Mouse (Mus musculus) retina, embryonic 14.5 days (tissue): ENCODE measurements at regions not wholly inside any gene's neighbourhood (a gene's known extent, or its start where the extent isn't known, plus 50 kb on each side); places are given as distances from the start of the nearest gene placed in this dataset.

Experiments
- DNase-seq: peaks from one replicate; pipeline ENCODE4 v3.0.0-alpha.2; 2015; ENCODE audit warnings: low spot score

- DNase-seq = no peak
Measured at GRCm38 (mm10) chr1:189085245-189085644, 77.6 kb upstream of the Kctd3 start.

- no peak for DNase-seq
Measured at GRCm38 (mm10) chr1:189081267-189081666, 73.6 kb upstream of the Kctd3 start.

- DNase-seq = peak; percentile 65
Measured at GRCm38 (mm10) chr1:189080797-189081196, 73.2 kb upstream of the Kctd3 start.

- peak; percentile 44 for DNase-seq
Measured at GRCm38 (mm10) chr1:189079451-189080410, 72.1 kb upstream of the Kctd3 start.

DNA sequence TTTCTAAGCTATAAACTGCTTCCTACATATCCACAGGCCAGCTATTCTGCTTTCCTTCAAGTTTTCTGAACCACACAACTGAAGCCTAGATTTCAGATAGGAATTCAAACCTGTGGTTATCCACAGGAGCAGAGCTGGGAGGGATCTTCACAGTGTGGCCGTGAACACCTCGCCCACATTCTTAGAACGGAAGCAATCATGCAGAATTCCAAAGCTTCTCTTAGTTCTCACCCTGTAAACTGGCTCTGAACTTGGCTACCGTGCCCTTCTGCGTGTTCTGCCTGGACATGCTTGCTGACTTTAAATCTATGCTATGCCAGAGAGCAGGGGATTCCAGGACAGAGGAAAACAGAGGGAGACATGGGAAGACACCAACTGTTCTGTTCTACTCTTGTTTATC is 70.2 kb upstream of the Kctd3 start:
- DNase-seq = no peak

- no peak for DNase-seq
Measured at GRCm38 (mm10) chr1:189076276-189076675, 68.6 kb upstream of the Kctd3 start.

- DNase-seq = no peak
Measured at GRCm38 (mm10) chr1:189075671-189076070, 68.0 kb upstream of the Kctd3 start.

GRCm38 (mm10) chr1:189072516-189072915 is 64.9 kb upstream of the Kctd3 start:
- DNase-seq = no peak

DNA sequence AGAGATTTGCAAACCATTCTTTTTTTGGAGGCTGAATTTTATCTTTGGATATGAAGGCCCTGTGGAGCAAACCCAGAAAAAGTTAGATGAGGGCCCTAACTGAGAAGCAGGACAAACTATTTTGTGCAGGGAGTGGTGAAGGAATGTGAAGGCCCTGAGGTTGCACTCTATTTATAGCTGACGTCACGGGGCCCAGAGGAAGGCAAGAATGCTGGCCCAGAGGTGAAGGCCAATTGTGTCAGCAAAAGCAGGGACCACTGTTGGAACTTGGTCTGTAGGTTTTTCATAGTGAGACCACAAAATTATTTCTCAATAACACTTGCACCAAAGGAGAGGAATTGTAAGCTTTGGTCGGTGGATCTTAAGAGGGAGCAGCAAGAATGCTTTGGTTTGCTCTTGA is 60.6 kb upstream of the Kctd3 start:
- DNase-seq = no peak

DNA sequence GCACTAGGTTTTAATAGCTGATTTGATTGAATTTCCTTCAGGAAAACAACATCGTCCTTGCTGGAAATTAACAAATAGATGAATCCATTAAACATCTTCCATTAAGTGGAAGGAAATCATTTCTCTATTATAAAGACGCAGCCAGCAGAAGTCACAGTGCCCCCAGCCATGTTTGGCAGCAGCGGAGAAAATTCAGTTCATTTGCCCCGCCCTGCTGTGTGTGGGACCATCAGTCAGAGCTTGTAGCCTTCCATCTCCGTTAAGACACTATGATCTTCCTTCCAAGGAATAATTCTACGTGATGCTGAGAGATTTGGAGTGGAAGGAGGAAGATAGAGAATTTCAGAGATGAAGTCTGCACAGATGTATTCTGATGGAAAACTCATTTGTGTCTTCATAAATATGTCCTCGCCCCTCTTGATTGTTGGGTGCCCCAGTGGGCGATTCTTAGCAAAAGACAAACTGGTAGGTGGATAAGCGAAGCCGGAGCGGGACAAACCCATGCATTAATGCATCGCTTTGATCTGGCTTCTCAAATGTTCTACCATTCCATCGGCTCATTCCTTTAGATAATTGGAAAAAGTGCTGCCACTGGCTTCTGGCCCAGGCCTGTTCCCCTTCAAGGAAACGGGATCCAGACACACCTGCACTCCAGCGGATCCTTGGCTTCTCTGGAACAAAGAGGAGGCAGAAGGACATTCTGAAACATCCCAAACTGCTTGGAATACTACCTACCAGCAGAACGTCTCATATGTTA is 59.7 kb upstream of the Kctd3 start:
- no peak for DNase-seq

GRCm38 (mm10) chr1:189066446-189067151 is 59.0 kb upstream of the Kctd3 start:
- DNase-seq = no peak

GRCm38 (mm10) chr1:189065152-189065910 is 57.7 kb upstream of the Kctd3 start:
- DNase-seq = no peak

- DNase-seq = no peak
Measured at GRCm38 (mm10) chr1:189064629-189065028, 57.0 kb upstream of the Kctd3 start.

- DNase-seq = no peak
Measured at GRCm38 (mm10) chr1:189063699-189064098, 56.1 kb upstream of the Kctd3 start.

- no peak for DNase-seq
Measured at GRCm38 (mm10) chr1:189063209-189063608, 55.6 kb upstream of the Kctd3 start.
